12 mouse cellular contexts compared by ENCODE assay signal in genomic region chr1:52524663-52525062, GRCm38 (mm10).
"Had no signal": no experiment of that assay in that cellular context is flagged by ENCODE, and none has a peak within 500 bp of the region (broad histone marks: within the 10 kb centered on the region; RNA-seq: fewer than 3 reads in every experiment).

No protein-coding gene starts in this region.

- H3K4me1 ChIP-seq: kidney, embryonic 15.5 days; liver, embryonic 13.5 days had no signal

- H3K27ac ChIP-seq: kidney, embryonic 15.5 days; liver, embryonic 13.5 days had no signal

- H3K36me3 ChIP-seq: kidney, embryonic 15.5 days; liver, embryonic 13.5 days had no signal

- H3K9me3 ChIP-seq: kidney, embryonic 15.5 days; liver, embryonic 13.5 days had no signal

- H3K4me3 ChIP-seq: kidney, embryonic 15.5 days; liver, embryonic 13.5 days had no signal

- H3K27me3 ChIP-seq: kidney, embryonic 15.5 days; liver, embryonic 13.5 days had no signal

- H3K9ac ChIP-seq: kidney, embryonic 15.5 days; liver, embryonic 13.5 days had no signal

- H3K4me2 ChIP-seq: kidney, embryonic 15.5 days; liver, embryonic 13.5 days; midbrain, embryonic 11.5 days had no signal

- DNase-seq: kidney, postnatal 10 days; kidney, postnatal 36 days; liver, embryonic 13.5 days; lung, adult 2 months; lung, postnatal 14 days; lung, postnatal 4 days; retina, postnatal 1 day; thymus, adult 18-20 months; thymus, postnatal 14 days; thymus, postnatal 4 days had no signal
